Mouse (Mus musculus) urinary bladder, postnatal 14 days (tissue): ENCODE results near the gene Zfp58.
"Not testable (repeated sequence)": the region's sequence is repeated elsewhere in the genome, so short reads cannot be mapped to it uniquely, and the experiment has no call there.

ENCODE experiments used
- DNase-seq: peaks from one replicate; pipeline ENCODE4 v3.0.0; 2021; ENCODE audit warnings: low spot score

Zfp58 gene

GRCm38 (mm10) chr13:67500084-67500719 is at the start of gene Zfp58:
Gene Zfp58 (minus strand): TSS chr13:67500555.
- DNase-seq, result peak; percentile 81

GRCm38 (mm10) chr13:67545941-67546340 is 45.6 kb upstream of the Zfp58 start:
- DNase-seq, result no peak

GRCm38 (mm10) chr13:67527049-67527730 is 26.8 kb upstream of the Zfp58 start:
- DNase-seq, result no peak

GRCm38 (mm10) chr13:67525753-67526410 is 25.5 kb upstream of the Zfp58 start, which contains the start of the genes Gm26965 and Zfp87:
Gene Gm26965 (minus strand): TSS chr13:67526151.
Gene Zfp87 (minus strand): TSS chr13:67526177.
- peak; percentile 93 for DNase-seq

- DNase-seq, result no peak
Measured at GRCm38 (mm10) chr13:67500908-67501307, 553 bp upstream of the Zfp58 start.

- no peak for DNase-seq
Measured at GRCm38 (mm10) chr13:67495631-67496030, 4.7 kb downstream of the Zfp58 start.

GRCm38 (mm10) chr13:67484424-67484811 is 15.9 kb downstream of the Zfp58 start:
- DNase-seq, result no peak

- DNase-seq, result peak; percentile 89
Measured at GRCm38 (mm10) chr13:67483625-67484423, 16.5 kb downstream of the Zfp58 start, which contains the start of gene Zfp874b. Gene Zfp874b (minus strand): TSS chr13:67484258.

- DNase-seq, result no peak
Measured at GRCm38 (mm10) chr13:67481528-67481927, 18.8 kb downstream of the Zfp58 start.

GRCm38 (mm10) chr13:67469274-67469673 is 31.1 kb downstream of the Zfp58 start:
- no peak for DNase-seq

- not testable (repeated sequence) for DNase-seq
Measured at GRCm38 (mm10) chr13:67463506-67464185, 36.7 kb downstream of the Zfp58 start.

- DNase-seq, result no peak
Measured at GRCm38 (mm10) chr13:67452021-67452309, 48.4 kb downstream of the Zfp58 start.

- DNase-seq, result peak; percentile 91
Measured at GRCm38 (mm10) chr13:67451172-67452020, 49.0 kb downstream of the Zfp58 start, which contains the start of gene Zfp874a. Gene Zfp874a (minus strand): TSS chr13:67451624.
